Mouse (Mus musculus) MEL (cell line): ENCODE results near the gene Tom1l2. TPM values are rescaled to one million over a fixed set of nuclear protein-coding genes. Genes with fewer than 3 reads are reported as not detected.

Source experiments
- DNase-seq: peaks from one replicate; pipeline ENCODE4 v3.0.0; 2011; ENCODE audit warnings: low read depth, low spot score
- H3K27ac ChIP-seq: 2 replicates; pipeline ENCODE4 v1.5.1; 2012; ENCODE audit warnings: low read depth, mild to moderate bottlenecking, control low read depth, low read length, moderate library complexity; ENCODE audit not compliant: control insufficient read depth
- H3K27me3 ChIP-seq, 2 experiments: fragments of 150-350 bp in 1 of 2; sonication (generic) in 1 of 2; 2 replicates each; pipeline ENCODE4 v1.6.1; 2012; ENCODE audit warnings: low read length in 2 of 2, mild to moderate bottlenecking in 2 of 2, improper control_type of control experiment in 1 of 2, moderate library complexity in 1 of 2; ENCODE audit not compliant: insufficient read depth in 2 of 2, control insufficient read depth in 1 of 2
- H3K36me3 ChIP-seq, 2 experiments: 2 replicates each; pipeline ENCODE4 v1.6.1; 2012 to 2014; ENCODE audit warnings: low read length in 2 of 2, improper control_type of control experiment in 1 of 2, inconsistent platforms in 1 of 2, mild to moderate bottlenecking in 1 of 2; ENCODE audit not compliant: insufficient read depth in 2 of 2, control insufficient read depth in 1 of 2
- H3K4me1 ChIP-seq, 2 experiments: fragments of 150-350 bp in 1 of 2; sonication (generic) in 1 of 2; 2 replicates each; pipeline ENCODE4 v1.6.1; 2012; ENCODE audit warnings: low read length in 2 of 2, improper control_type of control experiment in 1 of 2, mild to moderate bottlenecking in 1 of 2; ENCODE audit not compliant: insufficient read depth in 2 of 2, control insufficient read depth in 1 of 2
- H3K4me3 ChIP-seq, 2 experiments: fragments of 150-350 bp in 1 of 2; sonication (generic) in 1 of 2; 2 replicates each; pipeline ENCODE4 v1.5.1; 2012; ENCODE audit warnings: low read depth in 2 of 2, low read length in 2 of 2, mild to moderate bottlenecking in 2 of 2, moderate library complexity in 2 of 2, control low read depth in 1 of 2, improper control_type of control experiment in 1 of 2; ENCODE audit not compliant: control insufficient read depth in 1 of 2, insufficient read depth in 1 of 2
- H3K79me2 ChIP-seq: 2 replicates; pipeline ENCODE4 v1.6.1; 2012; ENCODE audit warnings: mild to moderate bottlenecking, low read length, moderate library complexity; ENCODE audit not compliant: control insufficient read depth, poor library complexity, insufficient read depth
- H3K9ac ChIP-seq: 2 replicates; pipeline ENCODE4 v1.6.1; 2012; ENCODE audit warnings: low read depth, mild to moderate bottlenecking, control low read depth, low read length, moderate library complexity; ENCODE audit not compliant: control insufficient read depth, poor library complexity, severe bottlenecking
- H3K9me3 ChIP-seq: fragments of 150-350 bp; sonication (generic); replicated peaks from 2 replicates; pipeline ENCODE4 v1.6.1; 2012; ENCODE audit warnings: mild to moderate bottlenecking, low read length, improper control_type of control experiment, moderate library complexity; ENCODE audit not compliant: insufficient read depth
- CHD1 ChIP-seq: IDR thresholded peaks from 2 replicates; pipeline ENCODE4 v1.6.1; 2012; ENCODE audit warnings: low read depth, mild to moderate bottlenecking, inconsistent platforms, low read length, improper control_type of control experiment
- E2F4 ChIP-seq: IDR thresholded peaks from 2 replicates; pipeline ENCODE4 v1.6.1; 2011; ENCODE audit warnings: low read depth, low read length, improper control_type of control experiment, borderline replicate concordance
- EP300 ChIP-seq, 2 experiments: IDR thresholded peaks; 2 replicates each; pipeline ENCODE4 v1.6.1; 2011; ENCODE audit warnings: improper control_type of control experiment in 2 of 2, low read length in 2 of 2, low read depth in 1 of 2, mild to moderate bottlenecking in 1 of 2
- MAFK ChIP-seq: IDR thresholded peaks from 2 replicates; pipeline ENCODE4 v1.6.1; 2011; ENCODE audit warnings: low read depth, mild to moderate bottlenecking, low read length, improper control_type of control experiment, borderline replicate concordance
- MAX ChIP-seq: IDR thresholded peaks from 2 replicates; pipeline ENCODE4 v1.6.1; 2011; ENCODE audit warnings: low read length, improper control_type of control experiment
- MAZ ChIP-seq: IDR thresholded peaks from 2 replicates; pipeline ENCODE4 v1.6.1; 2012; ENCODE audit warnings: low read depth, mild to moderate bottlenecking, inconsistent platforms, low read length, improper control_type of control experiment
- MEF2A ChIP-seq: IDR thresholded peaks from 2 replicates; pipeline ENCODE4 v1.6.1; 2014; ENCODE audit warnings: low read depth, mild to moderate bottlenecking, inconsistent platforms, low read length, improper control_type of control experiment; ENCODE audit not compliant: poor library complexity, insufficient replicate concordance, severe bottlenecking; ENCODE audit errors: extremely low read depth
- MYB ChIP-seq: IDR thresholded peaks from 2 replicates; pipeline ENCODE4 v1.6.1; 2011; ENCODE audit warnings: mild to moderate bottlenecking, low read depth, low read length, improper control_type of control experiment
- MYC ChIP-seq: IDR thresholded peaks from 2 replicates; pipeline ENCODE4 v1.6.1; 2011; ENCODE audit warnings: low read depth, mild to moderate bottlenecking, low read length, improper control_type of control experiment, moderate library complexity
- NRF1 ChIP-seq: IDR thresholded peaks from 2 replicates; pipeline ENCODE4 v1.6.1; 2014; ENCODE audit warnings: low read depth, mild to moderate bottlenecking, inconsistent platforms, low read length, improper control_type of control experiment, moderate library complexity; ENCODE audit not compliant: poor library complexity, insufficient read depth, severe bottlenecking
- POLR2A ChIP-seq, 2 experiments: IDR thresholded peaks; 2 replicates each; pipeline ENCODE4 v1.6.1; 2011 to 2012; ENCODE audit warnings: low read length in 2 of 2, mild to moderate bottlenecking in 2 of 2, control low read depth in 1 of 2, improper control_type of control experiment in 1 of 2, low read depth in 1 of 2, moderate library complexity in 1 of 2; ENCODE audit not compliant: control insufficient read depth in 1 of 2, insufficient read depth in 1 of 2, poor library complexity in 1 of 2
- POLR2AphosphoS2 ChIP-seq: IDR thresholded peaks from 2 replicates; pipeline ENCODE4 v1.6.1; 2011; ENCODE audit warnings: low read length, improper control_type of control experiment
- RAD21 ChIP-seq: IDR thresholded peaks from 2 replicates; pipeline ENCODE4 v1.6.1; 2011; ENCODE audit warnings: mild to moderate bottlenecking, low read depth, low read length, improper control_type of control experiment
- SIN3A ChIP-seq: IDR thresholded peaks from 2 replicates; pipeline ENCODE4 v1.6.1; 2012; ENCODE audit warnings: low read length, improper control_type of control experiment, inconsistent platforms
- SMC3 ChIP-seq: IDR thresholded peaks from 2 replicates; pipeline ENCODE4 v1.6.1; 2011; ENCODE audit warnings: low read depth, low read length, improper control_type of control experiment
- TAL1 ChIP-seq: IDR thresholded peaks from 2 replicates; pipeline ENCODE4 v1.6.1; 2012; ENCODE audit warnings: mild to moderate bottlenecking, inconsistent platforms, low read length, moderate library complexity, mixed read lengths
- TBP ChIP-seq: IDR thresholded peaks from 2 replicates; pipeline ENCODE4 v1.8.0; 2011; ENCODE audit warnings: low read depth, low read length, improper control_type of control experiment
- UBTF ChIP-seq: IDR thresholded peaks from 2 replicates; pipeline ENCODE4 v1.6.1; 2012; ENCODE audit warnings: low read depth, mild to moderate bottlenecking, inconsistent platforms, low read length, improper control_type of control experiment, moderate library complexity, borderline replicate concordance; ENCODE audit not compliant: insufficient read depth
- USF1 ChIP-seq: IDR thresholded peaks from 2 replicates; pipeline ENCODE4 v1.6.1; 2014; ENCODE audit warnings: low read depth, mild to moderate bottlenecking, inconsistent platforms, low read length, improper control_type of control experiment, moderate library complexity
- USF2 ChIP-seq, 2 experiments: IDR thresholded peaks; 2 replicates each; pipeline ENCODE4 v1.6.1; 2011 to 2012; ENCODE audit warnings: improper control_type of control experiment in 2 of 2, low read length in 2 of 2, borderline replicate concordance in 1 of 2, inconsistent platforms in 1 of 2, low read depth in 1 of 2, mild to moderate bottlenecking in 1 of 2; ENCODE audit not compliant: insufficient read depth in 1 of 2
- ZC3H11A ChIP-seq: IDR thresholded peaks from 2 replicates; pipeline ENCODE4 v1.6.1; 2012; ENCODE audit warnings: low read depth, mild to moderate bottlenecking, inconsistent platforms, low read length, improper control_type of control experiment
- ZKSCAN1 ChIP-seq: IDR thresholded peaks from 2 replicates; pipeline ENCODE4 v1.6.1; 2012; ENCODE audit warnings: low read depth, mild to moderate bottlenecking, inconsistent platforms, low read length, improper control_type of control experiment, moderate library complexity
- ZMIZ1 ChIP-seq: IDR thresholded peaks from 2 replicates; pipeline ENCODE4 v1.6.1; 2012; ENCODE audit warnings: low read depth, mild to moderate bottlenecking, inconsistent platforms, low read length, improper control_type of control experiment, moderate library complexity
- ZNF384 ChIP-seq: IDR thresholded peaks from 2 replicates; pipeline ENCODE4 v1.6.1; 2012; ENCODE audit warnings: low read depth, mild to moderate bottlenecking, inconsistent platforms, low read length, improper control_type of control experiment
- polyA plus RNA-seq, 2 experiments: library from polyadenylated mRNA; stranded (reverse) in 1 of 2; unstranded in 1 of 2; fragments of >175 nt in 1 of 2; fragments of >200 nt in 1 of 2; gene quantifications; 2 replicates each; pipeline versions ENCODE4 v1.2.1 to v1.2.4; 2012; ENCODE audit warnings: low replicate concordance in 2 of 2, low read depth in 1 of 2; ENCODE audit not compliant: insufficient read length in 2 of 2, insufficient read depth in 1 of 2, missing spikeins in 1 of 2
- total RNA-seq: library from RNA; depleted of rRNA; stranded (reverse); fragments of 300-350 nt; gene quantifications from 2 replicates; pipeline ENCODE4 v1.2.3, GENCODE M21; 2012

Gene Tom1l2
- total and polyA plus RNA-seq, 3 experiments: 6.8 to 12.2 TPM; not detected in 1

- no peak for DNase-seq
- H3K4me3 ChIP-seq: no peak overlapping the region
- TF ChIP-seq E2F4 (no peak), MEF2A (no peak), POLR2AphosphoS2 (no peak), ZKSCAN1 (no peak), ZMIZ1 (no peak), MAX (no peak), SIN3A (no peak), MYB (no peak), MAFK (no peak), EP300 (IDR thresholded peaks at IDR 0.05; ENCODE audit: low read depth in 1 of 2, low read length in 2 of 2) (no peak), RAD21 (no peak), TAL1 (no peak), USF2 (IDR thresholded peaks at IDR 0.05; ENCODE audit: borderline replicate concordance in 1 of 2, insufficient read depth in 1 of 2, low read depth in 1 of 2, low read length in 2 of 2) (no peak), SMC3 (no peak)
- TF ChIP-seq, all 39 proteins: peak for 0
- Histone ChIP-seq H3K27ac (no peak overlapping the region), H3K27me3 (no peaks in the 10 kb centered on the region), H3K9ac (no peak overlapping the region), H3K9me3 (no peaks in the 10 kb centered on the region), H3K36me3 (no peaks in the 10 kb centered on the region), H3K79me2 (no peaks in the 10 kb centered on the region), H3K4me1 (no peaks in the 10 kb centered on the region)
These were observed 102.8 kb downstream of the Tom1l2 start for GRCm38 (mm10) chr11:60249885-60250284.

GRCm38 (mm10) chr11:60248596-60249404 lies 103.9 kb downstream of the Tom1l2 start:
- no peaks in the 10 kb centered on the region for H3K9me3 ChIP-seq
- no peaks in the 10 kb centered on the region for H3K4me1 ChIP-seq
- no peak for TF ChIP-seq ZC3H11A
- TF ChIP-seq ZNF384: no peak
- TF ChIP-seq EP300 (IDR thresholded peaks at IDR 0.05; ENCODE audit: low read depth in 1 of 2, low read length in 2 of 2): no peak
- TF ChIP-seq CHD1: no peak
- no peak for TF ChIP-seq POLR2A (IDR thresholded peaks at IDR 0.05; ENCODE audit: control insufficient read depth in 1 of 2, insufficient read depth in 1 of 2, low read depth in 1 of 2, low read length in 2 of 2, poor library complexity in 1 of 2)
- no peak for TF ChIP-seq USF1
- no peak for TF ChIP-seq NRF1
- TF ChIP-seq UBTF: no peak
- TF ChIP-seq MYB: no peak
- TF ChIP-seq MYC: no peak
- no peak for TF ChIP-seq RAD21
- no peak for TF ChIP-seq MAX
- no peak for TF ChIP-seq MAZ
- TF ChIP-seq TBP: no peak
- TF ChIP-seq ZKSCAN1: no peak
- DNase-seq: no peak
- H3K27me3 ChIP-seq: no peaks in the 10 kb centered on the region
- no peaks in the 10 kb centered on the region for H3K79me2 ChIP-seq
- H3K27ac ChIP-seq: no peak overlapping the region
- no peak overlapping the region for H3K9ac ChIP-seq
- no peaks in the 10 kb centered on the region for H3K36me3 ChIP-seq
- no peak overlapping the region for H3K4me3 ChIP-seq
